Mouse (Mus musculus) urinary bladder, postnatal 10 days (tissue): ENCODE results near the gene Cers2.
A peak's percentile ranks its signal among the peaks of the same experiment; 100 is the strongest.

Source experiments
- DNase-seq: peaks from one replicate; pipeline ENCODE4 v3.0.0; 2022; ENCODE audit warnings: low spot score

The Cers2 gene

DNA sequence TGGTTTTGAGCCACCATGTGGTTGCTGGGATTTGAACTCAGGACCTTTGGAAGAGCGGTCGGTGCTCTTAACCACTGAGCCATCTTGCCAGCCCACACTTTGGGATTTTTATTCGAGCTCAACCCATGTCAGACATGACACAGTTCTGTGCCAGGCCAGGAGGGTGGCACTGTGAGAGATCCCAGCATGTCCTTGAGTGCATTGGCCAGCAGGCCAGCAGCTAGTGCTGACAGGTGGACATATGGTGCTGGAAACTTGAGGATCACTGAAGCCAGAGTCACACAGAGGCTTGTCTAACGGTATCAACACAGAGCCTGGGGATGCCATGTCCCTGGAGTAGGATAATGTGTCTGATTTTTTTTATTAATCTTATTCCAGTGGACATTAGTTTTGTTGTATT, 25.2 kb upstream of the Cers2 start:
- DNase-seq = no peak

DNA sequence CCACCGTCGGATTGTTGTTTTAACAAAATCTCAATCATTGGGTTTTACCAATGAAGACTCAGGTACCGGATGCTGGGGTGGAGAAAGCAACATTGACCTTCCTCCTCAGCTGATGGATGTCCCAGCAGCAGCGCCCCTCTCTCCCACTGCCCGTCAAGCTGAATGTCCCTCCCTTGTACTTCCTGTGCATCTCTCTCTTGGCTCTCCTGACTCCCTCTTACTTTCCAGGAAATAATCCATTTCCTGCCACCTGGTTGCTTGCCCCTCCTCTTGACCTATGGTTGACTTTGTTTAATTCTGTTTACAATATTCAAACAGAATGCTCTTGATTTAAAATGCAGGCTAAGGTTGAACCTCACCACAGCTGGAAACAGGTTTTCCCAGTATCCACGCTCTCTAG, 24.4 kb upstream of the Cers2 start:
- DNase-seq = no peak

DNA sequence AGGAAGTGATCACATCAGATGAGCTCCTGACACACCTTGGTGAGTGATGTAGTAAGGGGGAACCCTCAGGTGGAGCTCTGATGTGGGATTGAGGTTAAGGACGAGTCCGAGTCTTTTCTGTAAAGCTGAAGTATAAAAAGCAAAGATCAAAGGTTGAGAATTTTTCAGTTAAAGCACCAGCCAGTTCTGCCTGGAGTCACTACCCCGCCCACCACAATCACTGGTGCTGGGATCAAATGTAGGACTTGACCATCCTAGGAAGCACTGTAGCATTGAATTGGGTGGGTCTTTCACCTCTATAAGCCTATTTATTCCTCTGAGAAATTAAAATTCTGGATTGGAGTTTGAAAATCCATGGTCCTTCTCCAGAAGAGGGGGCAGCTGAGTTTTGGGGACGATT, 23.6 kb upstream of the Cers2 start:
- no peak for DNase-seq

GRCm38 (mm10) chr3:95292899-95293298, 21.7 kb upstream of the Cers2 start:
- no peak for DNase-seq

DNA sequence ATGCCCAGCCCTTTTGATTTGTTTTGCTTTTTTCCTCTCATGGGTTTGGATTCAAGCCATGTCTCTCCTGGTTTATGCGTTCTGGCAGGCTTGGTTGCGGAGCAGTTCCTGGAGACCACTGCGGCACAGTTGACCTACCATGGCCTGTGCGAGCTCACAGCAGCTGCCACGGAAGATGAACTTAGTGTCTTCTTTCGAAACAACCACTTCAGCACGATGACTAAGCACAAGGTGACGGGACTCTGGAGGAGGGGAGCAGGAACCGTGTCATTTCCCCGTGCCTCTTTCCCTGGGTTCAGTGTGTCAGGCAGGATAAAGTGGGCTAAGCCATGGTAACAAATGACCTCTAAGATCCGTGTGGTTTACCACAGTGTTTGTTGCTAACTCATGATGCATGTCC, 21.1 kb upstream of the Cers2 start:
- no peak for DNase-seq

GRCm38 (mm10) chr3:95294316-95294715, 20.3 kb upstream of the Cers2 start:
- DNase-seq = no peak

- DNase-seq = no peak
These were observed 19.9 kb upstream of the Cers2 start for GRCm38 (mm10) chr3:95294718-95295117.

GRCm38 (mm10) chr3:95295321-95296102, 19.1 kb upstream of the Cers2 start:
- no peak for DNase-seq

- DNase-seq = no peak
These were observed 18.5 kb upstream of the Cers2 start for GRCm38 (mm10) chr3:95296103-95296469.

DNA sequence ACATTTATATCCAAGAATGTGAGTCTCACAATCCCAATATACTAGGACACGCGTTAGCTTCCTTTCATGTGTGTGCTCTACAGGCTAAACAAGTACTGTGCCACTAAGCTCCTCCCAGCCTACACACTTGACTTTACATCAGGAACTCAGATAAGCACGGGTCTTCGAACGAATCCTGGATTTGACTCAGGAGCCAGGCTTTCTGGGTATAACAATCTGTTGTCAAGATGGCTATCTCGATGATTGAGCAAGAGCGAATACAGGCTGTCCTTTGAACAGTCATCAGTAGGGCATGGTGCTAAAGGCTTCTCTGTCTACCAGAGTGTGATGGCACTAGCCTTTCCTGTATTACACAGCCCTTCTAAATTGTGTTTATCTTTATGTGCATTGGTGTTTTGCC, 16.6 kb upstream of the Cers2 start:
- no peak for DNase-seq

GRCm38 (mm10) chr3:95301204-95301796, 13.3 kb upstream of the Cers2 start:
- DNase-seq = no peak

DNA sequence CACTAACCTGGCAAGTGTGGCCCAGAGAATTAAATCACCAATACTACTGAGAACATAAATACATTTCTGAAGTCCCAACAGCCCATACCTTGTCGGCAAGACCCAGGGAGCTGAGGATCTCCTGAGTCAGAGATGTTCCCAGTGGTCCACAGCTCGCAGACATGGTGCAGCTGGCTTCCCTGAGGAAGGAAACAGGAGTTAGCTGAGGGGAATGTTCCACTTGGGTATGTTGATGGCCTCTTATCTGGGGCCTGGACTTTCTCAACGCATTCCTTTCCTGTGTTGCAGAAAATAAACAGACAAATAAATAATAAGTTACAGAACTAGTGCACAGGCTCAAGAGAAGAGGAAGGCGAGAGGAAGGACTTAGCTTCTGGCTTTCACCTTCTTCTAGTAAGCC, 8.3 kb upstream of the Cers2 start:
- no peak for DNase-seq

DNA sequence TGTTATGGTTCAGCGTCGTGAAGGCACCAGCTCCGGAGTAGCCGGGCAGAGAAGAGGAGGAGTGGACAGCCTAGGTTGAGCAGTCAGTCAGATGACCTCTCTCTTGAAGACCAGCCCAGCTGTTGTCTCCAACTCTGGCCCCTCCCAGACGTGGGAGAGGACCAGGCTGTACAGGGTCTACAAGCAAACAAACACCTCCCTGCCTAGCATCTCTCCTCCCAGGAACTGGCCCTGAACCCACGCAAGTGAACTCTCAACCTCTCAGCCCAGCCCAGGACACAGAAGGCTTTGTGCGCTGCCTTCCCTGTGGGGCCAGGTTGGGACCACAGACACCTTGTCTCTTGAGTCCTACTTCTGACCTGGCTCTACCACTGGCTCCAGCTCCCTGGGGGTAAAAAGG, 7.5 kb upstream of the Cers2 start, which contains the start of gene Anxa9:
Gene Anxa9, minus strand, starts transcription at position 77 of the 400 bp plus-strand sequence.
- no peak for DNase-seq

- DNase-seq = no peak
These were observed 4.1 kb upstream of the Cers2 start for GRCm38 (mm10) chr3:95310496-95310895.

DNA sequence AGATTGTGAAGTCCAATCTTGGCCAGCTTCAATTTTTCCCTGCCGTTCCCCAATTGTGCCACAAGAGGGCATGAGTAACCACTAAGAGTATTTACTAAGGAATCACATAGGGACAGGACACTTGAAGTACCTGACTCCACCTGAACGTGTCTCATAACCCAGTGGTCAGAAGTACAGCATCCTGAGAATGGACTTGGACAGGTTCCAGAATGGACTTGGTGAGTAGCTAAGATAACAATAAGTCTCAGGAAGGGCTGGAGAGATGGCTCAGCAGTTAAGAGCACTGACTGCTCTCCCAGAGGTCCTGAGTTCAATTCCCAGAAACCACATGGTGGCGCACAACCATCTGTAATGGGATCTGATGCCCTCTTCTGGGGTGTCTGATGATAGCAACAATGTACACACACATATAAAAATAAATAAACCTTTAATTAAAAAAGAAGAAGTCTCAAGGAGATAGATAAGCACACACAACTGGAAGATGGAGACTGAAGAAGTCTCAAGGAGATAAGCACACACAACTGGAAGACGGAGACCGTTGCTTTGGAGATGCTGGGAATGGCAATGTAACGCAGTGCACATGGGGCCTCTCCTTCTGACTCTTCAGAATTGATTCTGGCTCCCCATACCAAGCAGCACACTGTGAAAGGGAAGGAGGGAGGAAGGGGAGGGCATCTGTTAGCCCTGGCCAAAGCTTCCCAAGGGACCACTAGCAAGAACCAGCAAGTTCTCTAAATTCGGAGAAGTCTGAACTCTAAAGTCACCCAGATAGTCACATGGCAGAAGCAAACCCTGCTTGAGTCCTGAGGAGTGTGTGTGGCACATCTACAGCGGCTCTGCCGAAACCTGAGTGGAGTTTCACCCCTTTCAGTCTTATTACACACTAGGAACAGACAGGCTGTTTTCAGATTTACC, 3.4 kb upstream of the Cers2 start:
- no peak for DNase-seq

DNA sequence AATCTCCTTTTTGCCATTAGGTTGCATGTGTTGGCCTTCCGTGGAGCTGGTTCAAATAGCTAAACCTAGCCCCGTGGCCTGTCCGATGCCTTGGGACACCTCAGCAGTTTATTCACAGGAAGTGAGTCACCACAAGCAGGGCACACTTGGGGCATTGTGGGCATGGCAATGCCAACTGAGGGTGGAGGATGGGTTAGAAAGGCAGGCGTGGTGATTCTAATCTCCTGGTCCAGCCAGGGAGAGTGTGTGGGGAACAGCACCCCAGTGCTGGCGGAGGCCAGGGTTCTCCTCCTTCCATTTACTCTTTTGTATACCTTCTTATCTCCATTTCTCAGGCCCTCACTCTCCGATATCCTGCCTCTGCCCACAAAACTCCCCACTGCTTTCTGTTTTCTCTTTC, 2.0 kb upstream of the Cers2 start:
- DNase-seq = no peak

DNA sequence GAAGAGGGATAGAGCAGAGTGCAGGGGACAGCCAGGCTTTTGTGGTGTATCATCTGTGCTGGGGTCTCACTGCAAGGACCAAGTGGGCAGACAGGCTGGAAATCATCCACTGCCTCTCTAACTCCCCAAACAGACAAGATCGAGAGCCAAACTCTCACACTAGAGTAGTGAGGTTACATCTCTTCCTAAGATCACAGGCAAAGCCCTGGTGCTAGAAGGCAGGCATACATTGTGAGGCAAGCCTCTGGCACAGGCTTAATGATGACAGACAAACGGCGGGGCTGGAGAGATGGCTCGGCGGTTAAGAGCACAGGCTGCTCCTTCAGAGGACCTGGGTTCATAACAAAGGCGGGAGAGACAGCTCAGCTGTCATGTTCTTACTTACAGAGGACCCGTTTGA, 1.1 kb upstream of the Cers2 start:
- DNase-seq = no peak

GRCm38 (mm10) chr3:95314075-95314474, 516 bp upstream of the Cers2 start:
- DNase-seq = no peak

- peak; percentile 85 for DNase-seq
These were observed 678 bp downstream of the Cers2 start for GRCm38 (mm10) chr3:95315094-95315843.

DNA sequence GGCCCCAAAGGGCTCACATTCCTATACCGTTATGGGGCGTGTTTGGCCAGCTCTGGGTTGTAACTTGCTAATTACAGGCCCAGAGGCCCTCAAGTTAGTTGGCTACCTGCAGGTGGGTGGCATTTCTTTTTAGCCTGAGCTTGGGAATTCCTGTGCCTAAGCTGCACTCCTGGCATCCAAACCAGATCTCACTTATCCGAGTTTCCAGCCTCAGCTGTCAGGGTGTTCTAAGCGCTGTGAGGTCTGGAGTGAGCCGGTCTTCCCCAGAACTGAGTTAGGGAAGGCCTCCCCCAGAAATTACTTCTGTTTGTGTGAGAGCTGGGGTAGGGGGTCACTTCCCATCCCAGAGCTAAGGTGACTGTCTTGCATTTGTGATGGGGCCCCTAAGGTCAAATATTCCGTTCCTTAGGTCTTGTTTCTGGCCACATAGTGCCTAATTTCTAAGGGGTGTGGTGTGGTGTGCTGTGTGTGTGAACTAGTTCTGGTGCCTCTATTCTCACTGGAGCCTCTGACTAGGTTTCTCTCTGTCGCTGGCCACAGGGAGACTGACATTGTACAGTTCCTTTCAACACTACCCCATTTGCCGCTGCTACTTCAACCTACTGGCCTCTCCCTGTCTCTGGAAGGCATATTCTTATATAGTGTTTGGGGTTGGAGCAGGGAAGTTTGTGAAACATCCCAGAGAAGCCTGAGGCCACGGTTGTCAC, 1.4 kb downstream of the Cers2 start:
- no peak for DNase-seq

DNA sequence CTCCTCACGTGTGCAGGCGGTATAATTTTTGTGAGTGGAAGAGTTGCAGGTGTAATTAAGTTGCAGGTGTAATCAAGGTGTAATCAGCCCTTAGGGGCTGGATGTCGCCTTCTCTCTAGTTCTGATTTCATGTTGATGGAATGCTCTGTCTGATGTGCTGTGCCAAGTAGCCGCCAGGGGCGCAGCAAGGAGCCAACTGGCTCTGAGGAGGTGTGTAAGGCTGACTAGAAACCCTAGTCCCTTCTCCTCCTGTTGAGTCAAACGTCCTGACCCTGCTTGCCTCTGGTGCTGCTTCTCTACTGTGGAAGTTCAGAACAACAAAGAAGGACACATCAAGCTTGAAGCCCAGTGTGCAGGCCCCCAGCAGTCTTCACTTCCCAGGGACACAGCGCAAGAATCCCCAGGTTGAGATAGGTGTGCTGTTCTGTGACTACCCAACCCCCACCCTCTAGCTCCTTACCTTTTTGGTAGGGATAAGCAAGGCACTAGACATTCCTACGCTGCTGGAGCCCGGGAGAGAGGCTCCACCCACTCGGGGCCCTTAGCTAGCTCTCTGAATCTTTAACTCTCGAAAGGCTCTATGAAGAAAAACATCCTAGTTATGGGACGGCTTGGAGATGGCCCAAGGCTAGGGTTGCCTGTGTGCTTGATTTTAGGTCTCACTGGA, 3.0 kb downstream of the Cers2 start:
- DNase-seq = no peak
